Mouse (Mus musculus): ENCODE data around the gene Oaf.

DNA sequence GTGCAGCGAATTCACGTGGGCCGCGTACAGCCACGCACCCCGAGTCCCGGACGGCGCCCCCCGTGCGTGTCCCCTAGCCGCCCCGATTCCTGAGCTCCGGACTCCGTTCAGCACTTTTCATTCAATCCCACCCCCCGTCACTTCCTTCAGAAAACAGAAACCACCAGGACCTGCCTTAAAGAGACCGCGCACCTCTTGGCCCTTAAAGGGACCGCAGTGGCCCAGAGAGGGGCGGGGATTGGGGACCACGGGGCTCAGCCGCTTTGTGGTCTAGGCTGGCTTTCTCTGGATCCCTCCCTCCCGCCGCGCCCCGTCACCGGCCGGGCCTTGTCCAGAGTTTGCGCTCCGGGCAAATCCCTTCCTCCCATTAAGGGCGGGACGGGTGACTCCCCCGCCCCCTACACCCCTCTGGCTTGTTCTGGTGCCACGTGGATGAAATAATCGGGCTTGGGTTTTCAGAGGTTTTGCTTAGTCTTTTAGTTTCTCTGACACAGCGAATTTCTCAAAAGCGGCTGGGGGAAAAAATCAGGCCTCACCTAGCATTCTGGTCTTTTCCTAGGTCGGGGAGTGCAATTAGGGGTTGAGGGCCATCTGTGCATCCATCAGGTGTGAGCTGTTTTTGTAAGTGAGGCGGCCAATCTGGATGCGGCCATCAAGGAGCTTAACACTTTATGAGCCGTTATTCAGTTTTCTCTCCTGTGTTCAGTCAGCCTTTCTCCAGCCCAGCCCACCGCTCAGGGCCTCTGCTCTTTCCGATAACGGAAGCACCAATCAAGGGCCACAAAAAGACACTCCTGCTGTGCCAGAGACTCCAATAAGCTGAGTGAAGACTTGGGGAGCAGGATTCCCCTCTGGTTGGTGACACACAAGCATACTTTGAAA, at the start of gene Oaf:
- TF ChIP-seq POLR2A (IDR thresholded peaks at IDR 0.05; ENCODE audit: low read depth, low read length), result no peak
- TF ChIP-seq CTCF (conservative IDR thresholded peaks at IDR 0.05 in 1 of 2, IDR thresholded peaks at IDR 0.05 in 1 of 2; ENCODE audit: low read depth in 2 of 2, low read length in 2 of 2), result no peak

Data from CH12.LX (cell line).